Comparison of ENCODE assay signal across 31 mouse cellular contexts in genomic region chrX:146958608-146959007, GRCm38 (mm10). TPM values are rescaled to one million over a fixed set of nuclear protein-coding genes. Genes with fewer than 3 reads are reported as not detected.
DNase-seq lines count a peak whose midpoint lies in the region; ATAC-seq and TF ChIP-seq lines count a peak whose summit lies in the region.
"Had no signal": no experiment of that assay in that cellular context is flagged by ENCODE, and none has a peak within 500 bp of the region (broad histone marks: within the 10 kb centered on the region; RNA-seq: fewer than 3 reads in every experiment).

No protein-coding gene starts in this region.

- no peaks in the 10 kb centered on the region for H3K9me3 ChIP-seq in kidney, postnatal 0 days (replicated peaks; ENCODE audit: low read length)
- no peaks in the 10 kb centered on the region for H3K9me3 ChIP-seq in midbrain, embryonic 14.5 days (ENCODE audit: control insufficient read depth, low read length)
- no peaks in the 10 kb centered on the region for H3K9me3 ChIP-seq in midbrain, embryonic 10.5 days (replicated peaks)
- no peaks in the 10 kb centered on the region for H3K9me3 ChIP-seq in MEL (replicated peaks; ENCODE audit: insufficient read depth, low read length)
- H3K9me3 ChIP-seq: embryonic facial prominence, embryonic 10.5 days; embryonic facial prominence, embryonic 13.5 days; heart, embryonic 10.5 days; heart, embryonic 13.5 days; hindbrain, embryonic 15.5 days; intestine, embryonic 15.5 days had no signal

- H3K27me3 ChIP-seq in kidney, postnatal 0 days (ENCODE audit: insufficient read depth, low read length) = 0 out of 2 replicates have a peak, but pooled peaks cover 2% of the 10 kb centered on the region
- H3K27me3 ChIP-seq in midbrain, embryonic 14.5 days (ENCODE audit: control insufficient read depth, insufficient read depth, low read length) = peaks cover 5% of the 10 kb centered on the region; the same call in 1 of the 2 replicates
- peaks cover 47% of the 10 kb centered on the region for H3K27me3 ChIP-seq in midbrain, embryonic 10.5 days (ENCODE audit: low read depth, poor library complexity, severe bottlenecking)
- no peaks in the 10 kb centered on the region for H3K27me3 ChIP-seq in MEL (ENCODE audit: control insufficient read depth in 1 of 2, insufficient read depth in 2 of 2, low read length in 2 of 2)

- H3K4me1 ChIP-seq in kidney, postnatal 0 days (replicated peaks; ENCODE audit: insufficient read depth, low read length) = no peaks in the 10 kb centered on the region
- no peaks in the 10 kb centered on the region for H3K4me1 ChIP-seq in midbrain, embryonic 14.5 days (ENCODE audit: control insufficient read depth, insufficient read depth, low read length)
- H3K4me1 ChIP-seq in midbrain, embryonic 10.5 days = no peaks in the 10 kb centered on the region
- H3K4me1 ChIP-seq in MEL (ENCODE audit: control insufficient read depth in 1 of 2, insufficient read depth in 2 of 2, low read length in 2 of 2) = no peaks in the 10 kb centered on the region
- H3K4me1 ChIP-seq: embryonic facial prominence, embryonic 10.5 days; embryonic facial prominence, embryonic 13.5 days; heart, embryonic 10.5 days; heart, embryonic 13.5 days; intestine, embryonic 15.5 days had no signal

- no peak for TF ChIP-seq EP300 in MEL (IDR thresholded peaks at IDR 0.05; ENCODE audit: low read depth in 1 of 2, low read length in 2 of 2)

- no peak for ATAC-seq in kidney, postnatal 0 days (replicated peaks; ENCODE audit: low FRiP score, low read depth)
- ATAC-seq in midbrain, embryonic 14.5 days (ENCODE audit: low FRiP score, low TSS enrichment) = no peak
- 0 out of 2 replicates have a peak, but pooled peaks have one; percentile 33 for ATAC-seq in granulocyte monocyte progenitor cell, adult 5-6 weeks (replicated peaks; ENCODE audit: poor library complexity, severe bottlenecking)
- ATAC-seq: forebrain, embryonic 14.5 days; intestine, embryonic 15.5 days; Patski had no signal

- WGBS in kidney, postnatal 0 days = 84% methylated on average over 1 of the region's 1 CpGs
- WGBS in midbrain, embryonic 14.5 days = 81% methylated on average over 1 of the region's 1 CpGs
- WGBS in midbrain, embryonic 10.5 days = 83% methylated on average over 1 of the region's 1 CpGs

- no peak overlapping the region for H3K9ac ChIP-seq in kidney, postnatal 0 days (ENCODE audit: low read depth, low read length)
- H3K9ac ChIP-seq in midbrain, embryonic 14.5 days (replicated peaks; ENCODE audit: low read length) = no peak overlapping the region
- H3K9ac ChIP-seq in MEL (ENCODE audit: control insufficient read depth, low read depth, low read length, poor library complexity, severe bottlenecking) = no peak overlapping the region
- H3K9ac ChIP-seq: embryonic facial prominence, embryonic 13.5 days; heart, embryonic 13.5 days; hindbrain, embryonic 15.5 days; intestine, embryonic 15.5 days had no signal

- H3K36me3 ChIP-seq in kidney, postnatal 0 days (ENCODE audit: insufficient read depth, low read length) = no peaks in the 10 kb centered on the region
- H3K36me3 ChIP-seq in midbrain, embryonic 14.5 days (ENCODE audit: control insufficient read depth, insufficient read depth, low read length) = no peaks in the 10 kb centered on the region
- no peaks in the 10 kb centered on the region for H3K36me3 ChIP-seq in midbrain, embryonic 10.5 days
- H3K36me3 ChIP-seq in MEL (ENCODE audit: control insufficient read depth in 1 of 2, insufficient read depth in 2 of 2, low read length in 2 of 2) = no peaks in the 10 kb centered on the region
- H3K36me3 ChIP-seq: embryonic facial prominence, embryonic 10.5 days; embryonic facial prominence, embryonic 13.5 days; heart, embryonic 10.5 days; heart, embryonic 13.5 days; hindbrain, embryonic 15.5 days; intestine, embryonic 15.5 days had no signal

- no peak overlapping the region for H3K27ac ChIP-seq in kidney, postnatal 0 days
- no peak overlapping the region for H3K27ac ChIP-seq in midbrain, embryonic 14.5 days (replicated peaks; ENCODE audit: low read depth, low read length)
- no peak overlapping the region for H3K27ac ChIP-seq in midbrain, embryonic 10.5 days (replicated peaks)
- H3K27ac ChIP-seq in MEL (ENCODE audit: control insufficient read depth, low read depth, low read length) = no peak overlapping the region
- H3K27ac ChIP-seq: embryonic facial prominence, embryonic 10.5 days; embryonic facial prominence, embryonic 13.5 days; heart, adult 2 months; heart, embryonic 10.5 days; heart, embryonic 13.5 days; hindbrain, embryonic 15.5 days; intestine, embryonic 15.5 days had no signal

- no peaks in the 10 kb centered on the region for H3K79me2 ChIP-seq in MEL (ENCODE audit: control insufficient read depth, insufficient read depth, low read length, poor library complexity)

- no peak overlapping the region for H3K4me2 ChIP-seq in kidney, postnatal 0 days (ENCODE audit: low read length)
- no peak overlapping the region for H3K4me2 ChIP-seq in midbrain, embryonic 14.5 days (ENCODE audit: low read length)
- H3K4me2 ChIP-seq: embryonic facial prominence, embryonic 13.5 days; heart, embryonic 13.5 days; hindbrain, embryonic 15.5 days; intestine, embryonic 15.5 days had no signal

- DNase-seq in kidney, postnatal 0 days (ENCODE audit: low spot score) = no peak
- DNase-seq in kidney, postnatal 10 days = no peak
- DNase-seq in midbrain, embryonic 14.5 days = peak; percentile 12
- no peak for DNase-seq in midbrain, embryonic 10.5 days (ENCODE audit: low spot score)
- no peak for DNase-seq in MEL (ENCODE audit: low read depth, low spot score)
- no peak for DNase-seq in adrenal gland, adult 18-20 months (ENCODE audit: low spot score in 2 of 2)
- DNase-seq: adrenal gland, adult 8-10 months; adrenal gland, postnatal 25 days; cerebellum, adult 11-12 months; cerebellum, adult 8-10 months; cerebellum, postnatal 10 days; cerebellum, postnatal 36 days; embryo, embryonic 11 days; gastrocnemius, postnatal 25 days; heart, adult 2 months; heart, postnatal 14 days; heart, postnatal 4 days had no signal

- no peak overlapping the region for H3K4me3 ChIP-seq in kidney, postnatal 0 days (replicated peaks; ENCODE audit: low read depth, low read length)
- no peak overlapping the region for H3K4me3 ChIP-seq in midbrain, embryonic 14.5 days (replicated peaks; ENCODE audit: low read depth, low read length)
- H3K4me3 ChIP-seq in midbrain, embryonic 10.5 days = no peak overlapping the region
- no peak overlapping the region for H3K4me3 ChIP-seq in MEL (ENCODE audit: control insufficient read depth in 1 of 2, insufficient read depth in 1 of 2, low read depth in 2 of 2, low read length in 2 of 2)
- H3K4me3 ChIP-seq: embryonic facial prominence, embryonic 10.5 days; embryonic facial prominence, embryonic 13.5 days; erythroblast, embryonic 14.5 days; heart, adult 2 months; heart, embryonic 10.5 days; heart, embryonic 13.5 days; hindbrain, embryonic 15.5 days; intestine, embryonic 15.5 days had no signal

- TF ChIP-seq POLR2A in MEL (IDR thresholded peaks at IDR 0.05; ENCODE audit: control insufficient read depth in 1 of 2, insufficient read depth in 1 of 2, low read depth in 1 of 2, low read length in 2 of 2, poor library complexity in 1 of 2) = no peak

- TF ChIP-seq RAD21 in MEL (IDR thresholded peaks at IDR 0.05; ENCODE audit: low read depth, low read length) = peak; percentile 55

- 0 out of 2 replicates have a peak, but pooled peaks have one; percentile 5 for TF ChIP-seq CTCF in kidney, postnatal 0 days (IDR thresholded peaks at IDR 0.05; ENCODE audit: low read depth)
- TF ChIP-seq CTCF in MEL (IDR thresholded peaks at IDR 0.05 in 2 of 3, conservative IDR thresholded peaks at IDR 0.05 in 1 of 3; ENCODE audit: control insufficient read depth in 1 of 3, insufficient read depth in 1 of 3, low read depth in 2 of 3, low read length in 3 of 3, poor library complexity in 1 of 3, severe bottlenecking in 1 of 3) = peak in 1 of 3 experiments; percentile 44; a peak in 2 of 6 replicates

TF ChIP-seq in MEL, 35 proteins besides CTCF, POLR2A, EP300 and RAD21:
- TF ChIP-seq ZKSCAN1 (IDR thresholded peaks at IDR 0.05; ENCODE audit: low read depth, low read length) (no peak), SMC3 (IDR thresholded peaks at IDR 0.05; ENCODE audit: low read depth, low read length) (peak; percentile 51), ZC3H11A (IDR thresholded peaks at IDR 0.05; ENCODE audit: low read depth, low read length) (peak; percentile 34; the same call in 1 of the 2 replicates), CHD2 (IDR thresholded peaks at IDR 0.05; ENCODE audit: low read length) (no peak)
TF ChIP-seq in MEL: peak in this region for 2.

RNA-seq across cellular contexts. Expression of gene Htr2c, which starts 3.7 kb away (rescaled TPM):
- 0.03 and 0.05 TPM in 2 replicates for polyA plus RNA-seq in kidney, postnatal 0 days (2015; fragmentation: Nextera tagmentation; extraction: Ambion mirVana)
- polyA plus RNA-seq in midbrain, embryonic 14.5 days (2014; fragmentation: Nextera tagmentation; extraction: Ambion mirVana) = 3.1 and 3.8 TPM in 2 replicates
- polyA plus RNA-seq in midbrain, embryonic 10.5 days (2016; fragmentation: Nextera tagmentation; extraction: Ambion mirVana) = 0.15 and 0.17 TPM in 2 replicates
- total RNA-seq in MEL (2012; rRNA removed) = not detected in 2 replicates
- not detected for polyA plus RNA-seq in MEL (2012; ENCODE audit: insufficient read depth in 1 of 2, insufficient read length in 2 of 2, low read depth in 1 of 2, low replicate concordance in 2 of 2, missing spikeins in 1 of 2)
- not detected in 2 replicates for total RNA-seq in granulocyte monocyte progenitor cell, adult 5-6 weeks (2014; fragmentation: Nextera tagmentation)
- total RNA-seq in granulocyte monocyte progenitor cell, adult 5-6 weeks (2017) = not detected in 2 replicates
- total RNA-seq in adrenal gland, adult 18-20 months (2021) = not detected
- total RNA-seq: adrenal gland, postnatal 25 days; ES-E14; gastrocnemius, adult 8-10 months; gastrocnemius, postnatal 25 days; heart, adult 2 months; heart, postnatal 14 days; heart, postnatal 4 days had no signal
- polyA plus RNA-seq: erythroblast, embryonic 14.5 days; gonadal fat pad, adult 2 months; heart, adult 2 months; heart, embryonic 10.5 days; heart, embryonic 13.5 days; heart, embryonic 16.5 days; intestine, embryonic 15.5 days; Patski had no signal
